Mouse (Mus musculus) lung, postnatal 14 days (tissue): ENCODE measurements around the gene Metap1d.

Experiments
- DNase-seq: peaks from one replicate; pipeline ENCODE4 v3.0.0; 2021

Gene Metap1d

DNA sequence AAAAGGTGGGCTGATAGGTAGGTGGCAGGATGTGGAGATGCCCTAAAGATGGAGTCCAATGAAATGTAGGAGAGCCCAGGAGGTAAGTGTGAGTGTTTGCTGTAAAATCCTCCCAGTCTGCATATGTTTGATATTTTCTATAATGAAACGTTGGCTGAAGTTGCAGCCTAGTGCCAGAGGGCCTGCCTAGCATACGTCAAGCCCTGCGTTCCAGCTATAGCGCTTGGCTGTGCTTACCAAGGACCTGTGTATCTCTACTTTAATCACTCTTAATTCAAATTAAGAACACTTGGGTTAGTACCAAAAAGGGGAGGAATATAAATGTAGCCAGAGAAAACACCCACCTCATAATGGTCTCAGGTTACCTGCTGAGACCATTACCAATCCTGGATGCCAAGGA, 22.7 kb downstream of the Metap1d start:
- no peak for DNase-seq

DNA sequence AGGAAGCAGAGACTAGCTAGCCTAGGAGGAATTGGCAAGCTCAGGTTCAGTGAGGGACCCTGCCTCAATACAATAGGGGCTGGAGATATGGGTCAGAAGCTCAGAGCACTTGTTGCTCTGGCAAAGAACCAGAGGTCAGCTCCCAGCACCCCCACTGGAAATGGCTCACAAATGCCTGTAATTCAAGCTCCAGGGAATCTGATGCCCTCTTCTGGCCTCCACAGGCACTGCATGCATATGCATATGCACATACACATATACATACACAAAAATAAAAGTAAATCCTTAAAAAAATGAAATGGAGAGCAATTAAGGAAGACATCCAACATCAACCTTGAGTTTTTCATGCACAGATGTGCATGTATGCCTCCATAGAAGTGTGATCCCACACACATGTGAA, 24.7 kb downstream of the Metap1d start:
- no peak for DNase-seq

DNA sequence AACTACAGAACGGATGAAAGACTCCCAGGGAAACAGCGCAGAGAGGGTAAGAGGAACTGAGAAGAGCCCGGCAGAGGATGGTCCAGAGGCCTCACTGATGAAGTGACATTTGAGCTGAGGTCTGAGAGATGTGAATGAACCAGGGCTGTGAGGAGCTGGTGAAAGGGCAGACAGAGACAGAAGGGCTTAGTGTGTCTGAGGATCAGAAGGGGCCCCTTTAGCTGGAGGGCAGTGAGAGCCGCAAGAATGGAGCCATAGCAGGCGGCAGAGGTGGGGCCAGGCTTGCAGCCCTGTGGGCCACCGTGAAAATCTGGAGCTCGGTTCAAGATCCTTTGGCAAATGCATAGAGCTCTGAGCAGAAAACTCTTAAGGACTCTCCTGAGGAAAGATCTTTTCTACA, 26.8 kb downstream of the Metap1d start:
- no peak for DNase-seq

DNA sequence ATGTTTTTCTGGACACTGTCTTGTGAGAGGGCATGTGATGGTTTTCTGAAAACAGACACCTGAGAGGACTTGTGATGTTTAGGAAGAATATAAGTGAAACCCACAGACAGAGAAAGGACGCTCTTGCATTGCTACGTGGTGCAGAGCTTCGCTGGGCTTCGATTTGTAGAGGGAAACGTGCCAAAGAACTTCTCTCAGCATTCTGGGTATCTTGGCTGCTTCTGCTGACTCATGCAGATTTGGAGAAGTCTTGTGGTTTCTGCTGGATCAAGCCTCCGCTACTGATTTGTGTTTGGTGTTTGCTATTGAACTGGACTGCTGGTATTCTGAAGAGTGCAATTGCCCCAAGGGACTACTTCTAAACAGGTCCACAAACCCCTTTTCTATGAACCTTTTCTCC, 28.7 kb downstream of the Metap1d start:
- no peak for DNase-seq

DNA sequence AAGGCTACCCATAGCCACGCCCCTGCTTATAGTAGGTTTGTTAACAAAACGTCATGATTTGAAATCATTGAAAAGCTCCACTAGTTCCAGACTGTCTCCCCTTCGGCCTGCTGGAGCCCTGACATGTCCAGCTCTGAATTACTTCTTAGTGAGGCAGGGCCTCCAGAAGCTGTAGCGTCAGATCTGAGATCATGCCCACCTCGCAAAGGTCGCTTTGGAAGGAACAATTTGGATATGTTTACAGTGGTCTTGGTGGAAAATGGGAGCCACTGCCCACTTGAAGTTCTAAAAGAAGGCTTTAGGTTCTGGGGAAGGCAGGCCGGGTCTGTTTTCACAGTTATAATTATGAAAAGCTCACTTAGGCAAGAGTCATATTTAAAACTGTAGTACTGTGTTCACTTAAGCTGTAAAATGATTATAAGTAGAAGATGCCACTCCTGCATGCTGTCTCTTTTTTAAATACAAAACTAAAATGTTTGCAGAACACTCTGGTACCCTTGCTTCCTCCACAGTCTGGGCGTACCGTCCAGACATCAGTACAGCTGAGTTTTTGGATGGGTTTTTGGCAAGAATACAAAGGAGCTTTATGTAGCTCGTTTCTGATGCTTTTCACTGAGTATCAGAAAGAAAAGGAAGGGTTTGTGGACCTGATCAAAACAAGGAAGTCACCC, 30.1 kb downstream of the Metap1d start:
- no peak for DNase-seq

DNA sequence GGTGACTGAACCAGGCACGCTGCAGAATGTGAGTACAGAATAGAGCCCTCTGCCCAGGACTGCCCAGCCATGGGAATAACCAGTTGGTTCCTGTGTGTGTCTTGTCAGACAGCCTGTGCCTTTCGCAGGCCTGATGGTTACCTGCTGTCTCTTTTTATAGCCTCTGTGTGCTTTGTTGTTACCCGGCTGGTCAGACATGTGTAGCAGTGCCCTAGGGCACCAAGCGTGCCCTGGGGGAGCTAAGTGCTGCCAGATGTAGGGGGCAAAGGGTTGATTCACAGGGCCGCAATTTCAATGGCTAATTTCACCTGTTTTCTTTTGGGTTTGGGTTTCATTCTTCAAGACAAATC, 30.6 kb downstream of the Metap1d start:
- DNase-seq, result no peak

DNA sequence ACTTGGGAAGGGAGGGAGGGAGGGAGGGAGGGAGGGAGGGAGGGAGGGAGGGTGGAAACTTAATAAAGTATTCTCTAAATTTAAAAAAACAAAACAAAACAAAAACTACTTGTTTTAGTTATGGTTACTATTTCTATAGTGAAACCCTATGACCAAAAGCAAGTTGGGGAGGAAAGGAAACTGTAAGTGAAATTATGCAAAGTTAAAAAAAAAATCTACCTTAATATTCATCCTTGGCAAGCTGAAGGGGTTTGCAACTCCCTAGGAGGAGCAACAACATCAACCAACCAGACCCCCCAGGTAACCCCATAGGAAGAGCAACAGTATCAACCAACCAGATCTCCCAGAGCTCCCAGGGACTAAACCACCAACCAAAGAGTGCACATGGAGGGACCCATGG, 38.2 kb downstream of the Metap1d start:
- DNase-seq, result no peak

DNA sequence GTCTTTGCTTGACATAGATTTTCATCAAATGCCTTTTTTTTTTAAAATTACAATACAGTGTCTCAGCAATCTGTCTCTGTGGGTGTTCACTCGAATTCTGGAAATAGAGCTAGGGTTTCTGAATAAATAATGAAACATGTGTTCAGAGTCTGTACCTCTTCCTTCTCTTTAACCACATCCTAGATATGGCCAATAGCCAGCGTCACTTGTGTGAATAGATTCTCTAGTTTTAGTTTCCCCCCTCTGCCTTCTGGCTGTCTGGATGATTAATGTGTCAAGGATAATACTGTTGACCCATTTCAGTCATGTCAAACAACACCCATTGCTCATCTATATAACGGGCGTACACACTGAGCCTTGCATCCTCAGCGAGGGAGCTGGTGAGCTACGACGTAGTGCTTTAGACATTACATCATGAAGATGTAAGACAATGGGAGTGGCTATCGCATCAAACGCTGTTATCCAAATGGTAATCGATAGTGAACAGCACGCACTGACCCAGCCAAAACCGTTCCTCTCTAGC, 40.1 kb downstream of the Metap1d start:
- DNase-seq, result no peak

DNA sequence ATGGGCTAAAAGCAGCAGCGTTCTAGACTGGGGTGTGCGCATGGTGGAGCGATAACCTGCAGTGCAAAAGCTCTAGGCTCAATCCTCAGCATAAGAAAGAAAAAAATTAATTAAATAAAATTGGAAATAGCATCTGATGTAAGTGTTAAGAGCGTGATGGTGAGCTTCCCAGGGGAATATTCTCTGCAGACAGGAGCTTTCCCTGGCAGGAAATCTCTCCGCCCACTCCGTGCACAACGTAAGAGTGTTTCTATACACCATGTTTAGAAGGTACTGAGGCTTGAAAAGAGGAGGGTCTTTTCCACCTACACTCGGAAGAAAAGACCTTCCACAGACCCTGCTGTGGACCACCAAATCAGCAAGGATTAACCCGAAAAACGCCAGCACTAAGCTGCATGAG, 41.4 kb downstream of the Metap1d start:
- no peak for DNase-seq

DNA sequence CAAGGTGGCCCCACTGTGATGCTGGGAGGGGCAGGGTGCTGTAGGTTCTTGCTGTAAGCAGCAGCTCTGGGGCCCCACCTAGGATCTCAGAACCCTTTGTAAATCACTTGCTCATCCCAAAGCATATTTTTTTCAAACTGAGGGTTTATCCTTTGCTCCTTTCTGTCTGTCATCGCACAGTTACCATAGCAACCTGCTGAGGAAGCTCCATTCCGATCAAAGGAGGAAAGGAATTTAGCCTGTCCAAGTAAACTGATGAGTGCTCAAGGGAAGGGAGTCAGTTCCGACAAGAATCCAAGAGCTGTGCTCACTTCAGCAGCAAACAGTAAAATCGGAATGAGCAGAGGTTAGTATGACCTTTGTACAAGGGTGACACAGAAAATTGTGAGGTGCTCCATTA, 41.9 kb downstream of the Metap1d start:
- no peak for DNase-seq

DNA sequence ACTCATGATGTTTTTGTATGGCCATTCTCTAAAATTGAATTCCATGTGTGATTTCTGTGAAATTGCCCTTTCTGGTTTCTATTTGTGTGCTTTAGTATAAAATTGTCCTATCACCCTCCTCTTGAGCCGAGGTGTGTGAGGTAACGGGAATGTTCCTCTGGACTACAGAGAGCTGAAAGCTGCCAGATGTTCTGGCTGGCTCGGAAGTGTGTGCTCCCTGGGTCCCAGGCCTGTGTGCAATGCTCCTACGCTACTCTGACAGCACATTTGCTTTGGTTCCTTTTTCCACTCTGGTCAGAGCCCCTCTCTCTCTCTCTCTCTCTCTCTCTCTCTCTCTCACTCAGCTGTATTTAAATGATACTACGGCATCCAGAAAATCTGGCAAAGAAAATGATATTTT, 44.1 kb downstream of the Metap1d start:
- no peak for DNase-seq

DNA sequence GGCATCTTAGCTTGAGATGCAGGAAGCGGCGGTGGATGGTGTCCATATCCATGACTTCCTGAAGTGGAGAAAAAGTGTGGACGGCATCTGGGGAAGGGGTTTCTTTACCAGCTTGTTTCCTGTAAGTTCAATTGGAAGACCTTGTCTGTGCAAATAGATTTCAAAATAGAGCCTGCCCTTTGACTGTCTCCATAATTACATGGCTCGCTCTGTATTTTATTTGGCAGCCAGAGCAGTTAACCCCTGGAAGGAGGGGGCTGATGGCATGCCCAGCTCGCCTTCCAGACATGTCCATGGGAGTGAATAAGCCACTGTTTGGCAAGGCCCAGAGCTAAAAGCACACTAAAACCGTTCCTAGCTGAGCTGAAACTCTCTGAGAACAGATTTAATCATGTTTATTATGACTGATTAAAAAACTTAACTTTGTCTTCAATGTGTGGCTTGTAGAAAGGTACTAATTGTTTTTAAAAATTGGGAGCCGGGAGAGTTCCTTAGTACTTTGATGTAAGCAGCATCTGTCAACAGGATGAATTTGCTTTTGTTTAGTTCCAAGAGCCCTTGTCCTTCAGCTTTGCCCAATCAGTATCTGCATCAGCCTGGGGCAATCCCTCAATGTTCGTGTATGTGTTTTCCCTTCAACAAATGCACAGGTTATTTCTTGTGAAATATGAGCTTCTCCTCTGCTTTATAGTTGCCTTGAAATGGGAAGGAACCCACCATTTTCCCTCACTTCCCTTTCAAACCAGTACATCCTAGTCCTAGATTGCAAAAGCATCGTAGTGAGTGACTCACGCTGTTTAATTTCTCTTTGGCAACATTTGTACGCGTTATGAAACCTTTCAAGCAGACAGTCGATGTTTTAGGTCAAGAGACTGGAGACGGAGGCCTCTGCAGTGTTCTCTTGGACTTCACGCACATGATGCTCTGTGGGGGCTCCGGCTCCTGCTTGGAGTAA, 46.5 kb downstream of the Metap1d start:
- DNase-seq, result no peak

DNA sequence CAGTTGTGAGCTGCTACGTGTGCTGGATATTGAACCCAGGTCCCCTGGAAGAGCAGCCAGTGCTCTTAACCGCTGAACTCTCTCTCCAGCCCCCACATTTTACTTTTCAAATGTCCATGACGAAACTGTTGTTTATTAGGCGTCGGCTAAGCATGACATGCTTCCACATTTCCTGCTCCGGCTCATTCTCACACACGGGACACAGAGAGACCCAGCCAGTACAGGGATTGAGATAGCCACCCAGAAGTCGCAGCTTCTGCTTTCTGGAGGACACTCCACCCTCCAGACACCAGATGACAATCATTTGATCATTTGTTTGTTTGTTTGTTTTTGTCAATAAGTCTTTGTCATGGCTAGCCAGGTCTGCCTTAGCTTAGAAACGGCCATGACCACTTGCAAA, 51.8 kb downstream of the Metap1d start:
- DNase-seq, result no peak

DNA sequence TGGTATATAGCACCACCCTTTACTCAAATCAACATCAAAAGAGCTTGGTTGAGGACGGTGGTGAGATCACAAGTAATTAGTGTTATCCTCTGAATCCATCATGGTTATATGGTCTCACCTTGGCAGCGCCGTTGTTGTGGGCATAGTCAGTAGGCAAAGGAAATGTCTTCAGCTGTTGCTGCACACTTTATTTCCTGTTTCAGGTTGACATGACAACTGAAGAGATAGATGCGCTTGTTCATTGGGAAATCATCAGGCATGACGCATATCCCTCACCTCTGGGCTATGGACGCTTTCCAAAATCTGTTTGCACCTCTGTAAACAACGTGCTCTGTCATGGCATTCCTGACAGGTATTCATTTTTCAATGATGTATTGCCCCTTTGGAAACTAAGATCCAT, 58.1 kb downstream of the Metap1d start:
- no peak for DNase-seq

DNA sequence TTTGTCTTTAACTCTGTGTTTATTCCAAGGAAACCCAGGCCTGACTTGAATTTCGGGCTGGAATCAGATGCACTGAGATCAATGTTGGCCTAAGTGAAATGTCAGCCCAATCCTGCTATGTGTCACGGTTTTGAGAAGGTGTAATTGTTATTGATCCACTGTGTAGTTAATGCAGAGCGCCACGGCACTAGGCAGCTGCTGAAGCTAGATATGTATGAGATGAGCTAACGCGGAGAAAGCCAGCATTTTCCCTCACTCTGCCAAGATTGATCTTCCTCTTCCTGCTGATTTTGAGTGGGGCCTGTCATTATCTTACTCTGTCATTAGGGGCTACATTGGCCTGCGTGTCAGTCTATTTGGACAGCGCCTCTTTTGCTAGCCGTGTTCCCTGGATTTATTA, 59.2 kb downstream of the Metap1d start:
- DNase-seq, result no peak

DNA sequence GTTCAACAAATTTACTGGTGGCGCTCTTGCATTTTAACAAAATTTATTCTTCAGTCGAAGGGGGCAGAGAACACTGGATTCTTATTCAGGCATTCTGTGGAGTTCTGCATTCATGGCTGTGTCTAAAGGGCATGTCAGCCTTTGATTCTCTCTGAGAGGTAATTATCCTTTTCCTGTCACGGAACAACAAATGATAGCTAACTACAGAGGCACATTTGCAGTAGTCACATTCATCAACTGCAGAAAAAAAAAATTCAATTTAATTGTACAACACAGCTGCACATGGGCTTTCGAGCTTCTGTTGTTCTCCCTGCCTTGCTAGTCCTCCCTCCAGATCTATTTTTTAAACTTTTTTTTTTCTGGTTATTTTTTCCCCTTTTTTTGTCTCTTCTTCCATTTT, 63.9 kb downstream of the Metap1d start:
- no peak for DNase-seq

DNA sequence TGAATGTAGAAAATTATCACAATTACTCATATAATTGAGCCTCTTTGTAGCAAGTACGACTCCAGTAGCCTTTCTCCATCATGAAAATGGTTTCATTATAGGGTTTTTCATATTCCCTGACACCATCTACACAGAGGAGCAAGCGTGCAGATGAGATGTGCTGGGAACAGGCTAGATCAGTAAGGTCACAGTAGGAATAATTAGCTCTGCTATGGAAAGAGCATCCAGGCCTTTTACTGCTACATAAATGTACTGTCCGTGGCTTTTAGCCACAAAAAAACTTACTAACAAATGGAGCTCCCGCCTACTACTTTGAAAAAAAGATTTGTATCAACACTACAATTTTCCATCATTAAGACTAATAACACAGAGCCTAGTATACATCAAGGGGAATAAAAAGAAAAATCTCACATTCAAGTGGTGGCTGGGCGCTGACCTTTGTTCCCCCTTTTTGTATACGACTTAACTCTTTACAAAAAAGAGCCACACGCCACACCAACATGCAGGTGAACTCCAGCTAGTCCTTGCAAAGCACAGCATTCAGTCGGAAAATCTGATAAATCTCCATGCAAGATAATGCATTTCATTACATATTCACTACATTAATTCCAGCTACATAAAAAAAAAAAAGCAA, 64.5 kb downstream of the Metap1d start:
- DNase-seq, result no peak

DNA sequence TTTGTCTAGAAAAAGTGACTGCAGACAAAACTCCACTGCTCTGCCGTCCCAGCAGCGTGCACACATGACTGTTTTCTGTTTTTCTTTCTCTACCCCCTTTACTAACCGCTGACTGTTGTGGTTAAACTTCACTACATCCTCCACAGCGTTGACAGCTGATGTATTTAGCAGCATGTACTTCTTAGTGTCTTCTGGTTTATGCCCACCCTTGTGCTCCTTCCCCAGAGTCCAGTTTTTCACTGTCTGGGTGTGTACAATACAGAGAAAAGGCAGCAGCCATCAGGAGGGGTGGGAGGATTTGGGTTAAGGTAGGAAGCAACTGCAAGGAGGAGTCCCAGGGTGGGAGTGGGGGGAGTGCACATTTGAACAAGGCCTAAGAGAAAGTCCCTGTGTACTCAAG, 69.8 kb downstream of the Metap1d start:
- DNase-seq, result no peak

DNA sequence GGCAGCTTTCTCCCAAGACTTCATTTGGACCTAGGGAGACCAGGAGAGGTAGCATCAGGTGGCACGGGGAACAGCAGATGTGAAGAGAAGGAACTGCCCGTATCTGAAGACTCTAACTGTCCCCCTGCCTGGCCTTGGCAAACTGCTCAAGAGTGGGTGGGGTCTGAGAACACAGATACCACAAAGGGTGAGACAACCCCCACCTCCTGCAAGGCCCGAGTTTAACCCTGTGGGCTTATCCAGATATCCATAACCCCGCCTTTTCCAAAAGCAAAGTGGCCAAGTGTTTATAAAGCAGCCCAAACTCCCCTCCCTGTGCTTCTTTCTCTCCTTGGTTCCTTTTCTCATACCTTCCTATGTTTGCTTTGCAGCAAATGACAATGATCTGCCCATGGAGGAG, 70.4 kb downstream of the Metap1d start:
- no peak for DNase-seq

DNA sequence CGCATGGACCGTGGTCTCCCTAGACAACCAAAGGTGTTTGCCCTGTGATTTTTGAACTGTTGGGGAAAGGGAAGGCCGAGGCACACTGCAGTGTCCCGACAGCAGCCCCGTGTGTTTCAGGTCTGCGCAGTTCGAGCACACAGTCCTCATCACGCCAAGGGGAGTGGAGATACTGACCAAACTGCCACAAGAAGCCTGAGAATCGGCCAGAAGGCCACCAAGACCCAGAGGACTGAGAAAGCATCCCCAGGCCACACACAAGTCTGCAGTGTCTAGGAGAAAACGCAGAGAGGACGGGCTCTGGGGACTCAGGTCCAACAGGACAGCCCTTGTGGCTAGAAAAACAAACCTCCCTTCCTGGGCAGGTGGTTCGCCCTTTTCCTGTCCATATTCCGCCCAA, 71.7 kb downstream of the Metap1d start:
- no peak for DNase-seq

DNA sequence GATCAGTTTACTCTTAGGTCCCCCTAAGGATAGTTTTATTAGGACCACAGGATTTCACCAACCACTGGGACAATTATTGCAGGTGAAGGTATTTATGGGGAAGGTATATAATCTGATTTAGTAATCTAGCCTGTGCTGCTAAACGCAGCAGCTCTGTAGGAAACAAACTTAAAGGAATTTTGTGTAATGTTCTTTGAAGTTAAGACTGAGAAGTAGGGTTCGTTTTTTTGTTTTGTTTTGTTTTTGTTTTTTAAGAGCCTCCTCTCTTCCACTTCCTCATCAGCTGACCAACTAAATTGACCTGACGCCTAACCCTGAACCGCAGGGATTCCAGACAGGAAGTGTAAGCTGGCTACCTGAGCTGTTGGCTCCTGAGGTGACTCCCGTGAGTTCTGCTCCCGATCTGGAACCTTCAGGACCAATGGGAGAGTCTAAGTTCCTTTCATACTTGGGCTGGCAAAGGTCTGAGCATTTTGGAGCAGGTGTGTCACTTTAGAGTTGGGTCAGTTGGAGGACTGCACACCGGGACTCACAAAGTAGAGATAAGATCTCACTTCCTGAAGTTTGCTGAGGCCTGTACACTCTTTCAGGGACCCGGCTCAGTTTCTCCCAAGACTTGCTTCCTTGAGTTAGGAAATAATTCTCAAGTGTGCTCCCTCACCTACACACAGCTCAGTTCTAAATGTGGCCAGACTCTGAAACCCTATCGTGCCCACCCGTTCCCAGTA, 73.7 kb downstream of the Metap1d start:
- no peak for DNase-seq

DNA sequence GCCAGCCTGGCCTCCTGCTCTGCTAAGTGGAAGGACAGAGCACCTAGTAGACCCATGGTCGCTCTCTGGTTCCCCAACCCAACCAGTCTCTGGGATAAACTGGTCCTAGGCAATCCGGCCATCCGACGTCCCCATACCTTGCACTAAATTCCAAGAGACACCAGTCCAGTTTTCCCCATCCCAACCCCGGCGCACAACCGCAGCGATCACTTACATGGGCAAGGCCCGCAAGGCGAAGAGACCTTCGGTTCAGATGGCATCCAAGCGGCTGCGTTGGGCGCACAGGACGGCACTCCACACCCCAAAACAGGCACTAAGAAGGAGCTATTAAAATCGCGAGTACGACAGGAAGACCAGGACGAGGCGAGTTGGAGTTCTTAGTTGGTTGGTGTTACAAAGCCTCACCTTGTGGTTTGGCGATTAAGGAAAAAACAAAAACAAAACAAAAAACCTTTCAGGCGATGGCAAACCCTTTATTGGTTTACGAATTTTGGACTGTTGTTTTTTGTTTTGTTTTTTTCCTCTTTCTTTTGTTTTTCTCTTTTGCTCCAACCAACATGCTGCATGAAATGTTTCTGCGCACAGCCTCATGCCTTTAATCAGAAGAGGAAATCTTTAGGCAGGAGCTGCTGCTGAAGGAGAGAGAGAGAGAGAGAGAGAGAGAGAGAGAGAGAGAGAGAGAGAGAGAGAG, 74.4 kb downstream of the Metap1d start:
- DNase-seq, result no peak
